Mouse (Mus musculus) lung, adult 18-20 months (tissue): ENCODE measurements around the gene Nubp1.

Experiments
- DNase-seq, 2 experiments: peaks; one replicate each; pipeline ENCODE4 v3.0.0; 2022; ENCODE audit warnings: mixed read lengths in 2 of 2

Nubp1 gene

GRCm38 (mm10) chr16:10411764-10412746 is at the start of gene Nubp1:
TSS of gene Nubp1 (plus strand) at chr16:10411948.
- DNase-seq = peak; percentile 94 to 96

GRCm38 (mm10) chr16:10363061-10363460 is 48.7 kb upstream of the Nubp1 start:
- no peak for DNase-seq

- no peak for DNase-seq
Observed at GRCm38 (mm10) chr16:10365796-10366195, 46.0 kb upstream of the Nubp1 start.

- peak; percentile 72 to 80 for DNase-seq
Observed at GRCm38 (mm10) chr16:10366240-10367217, 45.2 kb upstream of the Nubp1 start.

- DNase-seq = no peak
Observed at GRCm38 (mm10) chr16:10369468-10369934, 42.2 kb upstream of the Nubp1 start.

GRCm38 (mm10) chr16:10369996-10370395 is 41.8 kb upstream of the Nubp1 start:
- no peak for DNase-seq

- DNase-seq = no peak
Observed at GRCm38 (mm10) chr16:10372372-10372771, 39.4 kb upstream of the Nubp1 start.

- DNase-seq = peak; percentile 72 to 75
Observed at GRCm38 (mm10) chr16:10374254-10375011, 37.3 kb upstream of the Nubp1 start.

GRCm38 (mm10) chr16:10377286-10377685 is 34.5 kb upstream of the Nubp1 start:
- DNase-seq = no peak

- no peak for DNase-seq
Observed at GRCm38 (mm10) chr16:10379531-10379930, 32.2 kb upstream of the Nubp1 start.

- DNase-seq = peak; percentile 73 to 80
Observed at GRCm38 (mm10) chr16:10384060-10384497, 27.7 kb upstream of the Nubp1 start.

GRCm38 (mm10) chr16:10384544-10384943 is 27.2 kb upstream of the Nubp1 start:
- DNase-seq = peak in 1 of 2 experiments; percentile 25

GRCm38 (mm10) chr16:10385261-10385660 is 26.5 kb upstream of the Nubp1 start:
- peak in 1 of 2 experiments; percentile 34 for DNase-seq

GRCm38 (mm10) chr16:10388634-10389365 is 22.9 kb upstream of the Nubp1 start:
- DNase-seq = no peak

- DNase-seq = no peak
Observed at GRCm38 (mm10) chr16:10392587-10392986, 19.2 kb upstream of the Nubp1 start.

GRCm38 (mm10) chr16:10394699-10395540 is 16.8 kb upstream of the Nubp1 start, which contains the start of gene Tekt5:
TSS of gene Tekt5 (minus strand) at chr16:10395490.
- peak; percentile 59 to 71 for DNase-seq

- no peak for DNase-seq
Observed at GRCm38 (mm10) chr16:10398755-10399154, 13.0 kb upstream of the Nubp1 start.

GRCm38 (mm10) chr16:10399160-10399559 is 12.6 kb upstream of the Nubp1 start:
- DNase-seq = peak; percentile 76 to 79

- peak; percentile 51 to 58 for DNase-seq
Observed at GRCm38 (mm10) chr16:10415976-10416375, 4.2 kb downstream of the Nubp1 start.

- DNase-seq = no peak
Observed at GRCm38 (mm10) chr16:10416866-10417265, 5.1 kb downstream of the Nubp1 start.
